Mouse (Mus musculus) induced T-regulatory cell, adult 2 months (primary cell): ENCODE measurements around the gene B4galt3.
A peak's percentile ranks its signal among the peaks of the same experiment; 100 is the strongest.
"Not testable (repeated sequence)": the region's sequence is repeated elsewhere in the genome, so short reads cannot be mapped to it uniquely, and the experiment has no call there.

Source experiments
- DNase-seq: peaks from one replicate; pipeline ENCODE4 v3.0.0-alpha.2; 2012; ENCODE audit warnings: low read depth

Gene B4galt3

GRCm38 (mm10) chr1:171240911-171241310, 29.2 kb upstream of the B4galt3 start:
- no peak for DNase-seq

DNA sequence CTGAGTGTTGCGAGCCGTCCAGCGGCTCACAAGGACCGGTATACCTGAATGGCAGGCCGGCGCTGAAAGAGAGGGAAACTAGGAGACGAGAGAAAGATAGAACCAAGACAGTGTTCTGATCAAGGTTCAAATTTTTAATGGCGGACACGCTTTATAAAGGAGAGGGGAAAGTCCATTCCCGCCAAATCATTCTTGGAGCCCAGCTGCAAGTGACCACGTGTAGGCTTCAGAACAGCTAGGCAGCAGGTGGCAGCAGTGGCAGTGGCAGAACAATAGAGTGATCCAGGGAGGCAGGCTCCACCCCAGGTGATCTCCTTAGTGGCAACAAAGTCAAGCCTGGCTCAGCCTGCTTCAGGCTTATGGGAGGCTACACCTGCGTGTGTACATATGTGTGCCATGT, 28.2 kb upstream of the B4galt3 start:
- DNase-seq = not testable (repeated sequence)

DNA sequence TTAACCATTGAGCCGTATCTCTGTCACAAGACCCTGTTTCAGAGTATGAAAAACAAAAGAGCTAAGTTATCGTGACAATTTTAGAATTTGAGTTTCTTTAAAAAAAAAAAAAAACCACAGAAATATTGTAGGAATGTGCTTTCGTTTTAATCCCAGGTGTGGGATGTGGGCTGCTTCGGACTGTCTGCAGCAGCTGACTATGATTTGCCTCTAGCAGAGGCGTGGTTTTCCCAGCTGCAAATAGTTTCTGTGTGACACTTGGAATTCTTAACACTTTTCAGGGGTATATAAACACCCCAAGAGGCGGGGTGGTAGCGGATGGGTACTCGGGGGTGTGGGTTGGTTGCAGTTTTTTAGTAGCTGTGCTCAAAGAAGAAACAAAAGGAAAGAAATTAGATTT, 24.8 kb upstream of the B4galt3 start:
- no peak for DNase-seq

DNA sequence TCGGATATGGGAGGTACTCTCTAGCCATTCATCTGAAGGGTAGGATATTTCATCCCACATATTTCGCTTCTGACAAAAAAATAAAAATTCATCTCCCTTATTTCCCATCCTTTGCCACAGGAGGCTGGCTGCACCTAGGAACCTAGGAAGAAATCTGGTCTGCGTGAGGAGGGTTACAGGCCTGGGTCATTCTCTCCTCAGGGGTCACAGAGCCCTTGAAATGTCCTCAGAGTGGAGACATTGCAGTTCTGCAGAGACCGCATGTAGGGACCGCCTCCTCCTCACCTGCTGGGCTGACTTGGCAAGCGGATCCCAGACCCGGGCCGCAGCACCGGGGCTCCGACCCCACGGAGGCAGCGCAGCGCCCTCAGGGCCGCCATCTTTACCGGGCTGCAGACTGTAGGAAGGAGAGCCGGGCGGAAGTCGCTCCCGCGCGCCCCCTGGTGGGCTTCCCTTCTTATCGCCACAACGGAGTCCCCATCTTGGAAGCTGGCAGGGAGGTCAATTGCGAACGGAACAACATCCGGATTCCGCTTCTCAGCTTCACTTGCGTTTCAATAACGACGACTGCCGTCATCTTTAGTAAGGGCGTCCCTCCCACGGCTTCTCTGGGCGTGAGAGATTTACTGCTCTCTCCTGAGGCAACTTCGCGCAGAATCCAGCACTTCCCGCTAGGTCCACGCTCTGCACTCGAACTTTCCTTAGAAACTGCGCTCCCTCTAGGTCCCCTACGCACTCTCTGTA, 23.2 kb upstream of the B4galt3 start:
- peak; percentile 98 for DNase-seq

DNA sequence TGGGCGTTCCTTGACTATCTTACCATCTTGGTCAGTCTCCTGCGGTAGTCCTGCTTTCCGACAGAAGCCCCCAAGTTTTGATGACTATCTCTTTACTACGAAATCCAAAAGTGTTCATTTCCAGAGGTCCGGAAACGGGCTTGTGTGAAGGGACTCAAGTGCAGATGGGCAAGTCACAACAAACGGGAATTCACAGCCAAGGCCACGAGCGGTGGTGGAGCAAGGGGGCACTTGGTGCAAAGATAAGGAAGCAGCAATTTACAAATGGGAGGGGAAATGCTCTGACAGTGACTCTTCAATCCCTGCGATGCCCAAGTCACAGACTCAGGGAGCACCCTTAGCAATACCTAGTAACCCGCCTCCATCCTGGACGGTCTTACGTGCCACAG, 22.7 kb upstream of the B4galt3 start:
- no peak for DNase-seq

- DNase-seq = no peak
Measured at GRCm38 (mm10) chr1:171247916-171248315, 22.2 kb upstream of the B4galt3 start.

GRCm38 (mm10) chr1:171248386-171249226, 21.5 kb upstream of the B4galt3 start:
- no peak for DNase-seq

DNA sequence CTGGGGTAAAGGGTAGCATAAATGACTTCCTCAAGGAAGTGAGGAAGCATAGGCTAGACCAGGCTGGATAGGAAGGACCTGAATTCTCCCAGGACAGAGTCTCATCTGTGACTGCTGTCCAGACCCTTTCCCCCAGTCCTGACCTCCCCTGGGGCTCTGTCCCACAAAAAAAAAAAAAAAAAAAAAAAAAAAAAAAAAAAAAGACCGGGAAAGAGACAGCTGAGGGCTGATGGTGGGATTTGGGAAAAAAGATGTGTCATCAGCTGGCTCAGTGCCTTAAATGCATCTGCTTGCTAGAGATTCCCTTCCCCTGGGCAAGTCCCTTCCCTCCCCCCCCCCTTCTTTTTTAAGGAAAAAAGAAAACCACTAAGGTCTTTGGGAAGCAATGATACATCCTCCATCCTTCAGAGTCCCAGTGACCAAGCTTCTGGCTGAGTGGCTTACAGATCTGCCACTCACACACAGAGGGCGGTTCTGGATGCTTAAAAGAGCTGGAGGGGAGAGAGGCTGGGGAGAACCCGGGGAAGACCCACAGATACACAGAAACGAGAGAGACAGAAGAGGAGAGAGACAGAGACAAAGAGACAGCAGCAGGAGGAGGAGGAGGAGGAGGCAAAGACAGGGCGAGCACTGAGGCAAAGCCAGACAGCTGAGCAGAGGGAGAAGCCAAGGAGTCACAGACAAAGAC, 20.1 kb upstream of the B4galt3 start, which contains the start of gene Adamts4:
TSS of gene Adamts4 (plus strand) at position 509 of the 688 bp plus-strand sequence.
- DNase-seq = no peak

DNA sequence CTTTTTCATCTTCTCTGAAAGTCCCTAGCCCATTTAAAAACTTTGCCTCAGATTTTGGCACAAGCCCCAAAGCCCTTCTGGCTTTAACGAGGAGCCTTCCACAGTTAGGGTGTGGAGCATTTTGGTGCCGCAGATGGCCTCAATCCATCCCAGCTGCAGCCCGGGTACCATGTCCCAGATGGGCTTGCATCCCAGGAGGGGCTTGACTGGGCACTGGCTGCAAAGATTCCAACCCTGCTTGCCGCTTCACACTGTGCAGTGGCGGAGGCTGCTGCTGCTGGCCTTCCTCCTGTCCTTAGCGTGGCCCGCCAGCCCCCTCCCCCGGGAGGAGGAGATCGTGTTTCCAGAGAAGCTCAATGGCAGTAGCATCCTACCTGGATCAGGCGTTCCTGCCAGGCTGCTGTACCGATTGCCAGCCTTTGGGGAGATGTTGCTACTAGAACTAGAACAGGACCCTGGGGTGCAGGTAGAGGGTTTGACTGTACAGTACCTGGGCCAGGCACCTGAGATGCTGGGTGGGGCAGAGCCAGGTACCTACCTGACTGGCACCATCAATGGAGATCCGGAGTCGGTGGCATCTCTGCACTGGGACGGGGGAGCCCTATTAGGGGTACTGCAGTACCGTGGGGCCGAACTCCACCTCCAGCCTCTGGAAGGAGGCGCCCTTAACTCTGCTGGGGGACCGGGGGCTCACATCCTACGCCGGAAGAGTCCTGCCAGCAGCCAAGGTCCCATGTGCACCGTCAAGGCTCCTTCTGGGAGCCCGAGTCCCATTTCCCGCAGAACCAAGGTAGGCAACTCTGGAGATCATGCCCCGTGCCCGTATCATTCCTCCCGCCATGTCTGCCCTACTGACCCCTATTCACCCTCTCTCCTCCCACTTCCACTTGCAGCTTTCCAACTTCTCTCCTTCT, 19.2 kb upstream of the B4galt3 start, which contains the start of gene Ndufs2:
TSS of gene Ndufs2 (minus strand) at position 709 of the 914 bp plus-strand sequence.
- no peak for DNase-seq

DNA sequence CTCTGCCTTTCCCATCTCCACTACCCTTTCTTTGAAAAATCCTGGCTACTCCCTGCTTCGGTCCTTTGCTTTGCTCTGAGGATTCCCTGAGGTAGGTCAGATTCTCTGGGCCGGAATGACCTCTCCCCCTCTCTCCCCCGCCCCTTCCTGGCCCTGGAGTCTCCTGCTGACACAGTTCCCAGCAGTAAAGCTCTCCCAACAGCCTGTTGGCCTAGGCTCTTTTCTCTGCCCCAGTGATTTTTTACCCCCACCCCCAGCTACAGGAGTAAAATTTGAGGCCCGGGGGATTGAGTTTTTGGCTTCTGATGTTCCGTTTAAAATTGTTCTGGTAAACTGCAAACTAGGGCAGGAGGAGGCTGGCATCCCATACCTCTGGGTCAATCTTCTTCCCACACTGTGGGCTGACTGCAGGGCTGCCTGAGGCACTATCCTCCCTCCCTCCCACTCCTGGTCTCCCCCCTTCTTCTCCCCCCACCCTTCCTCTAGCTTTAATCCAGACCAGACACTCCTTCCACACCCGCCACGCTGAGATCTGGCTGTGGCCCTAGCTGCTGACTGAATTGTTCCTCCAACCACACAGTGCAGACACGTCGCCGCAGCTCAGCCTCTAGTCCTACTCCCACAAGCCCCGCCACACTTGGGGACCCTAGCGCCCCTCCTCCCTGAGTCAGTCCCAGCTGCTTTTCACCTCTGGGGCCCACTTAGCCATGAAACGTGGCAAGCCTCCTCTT, 18.4 kb upstream of the B4galt3 start:
- no peak for DNase-seq

DNA sequence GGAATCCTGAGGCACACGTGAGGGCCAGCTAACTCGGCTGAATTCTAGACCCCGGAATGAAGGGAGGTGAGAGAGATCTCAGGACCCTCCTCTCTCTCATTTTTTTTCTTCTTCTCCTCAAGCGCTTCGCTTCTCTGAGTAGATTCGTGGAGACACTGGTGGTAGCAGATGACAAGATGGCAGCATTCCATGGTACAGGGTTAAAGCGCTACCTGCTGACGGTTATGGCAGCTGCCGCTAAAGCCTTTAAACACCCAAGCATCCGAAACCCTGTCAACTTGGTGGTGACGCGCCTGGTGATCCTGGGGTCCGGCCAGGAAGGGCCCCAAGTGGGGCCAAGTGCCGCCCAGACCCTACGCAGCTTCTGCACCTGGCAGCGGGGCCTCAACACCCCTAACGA, 17.7 kb upstream of the B4galt3 start:
- no peak for DNase-seq

DNA sequence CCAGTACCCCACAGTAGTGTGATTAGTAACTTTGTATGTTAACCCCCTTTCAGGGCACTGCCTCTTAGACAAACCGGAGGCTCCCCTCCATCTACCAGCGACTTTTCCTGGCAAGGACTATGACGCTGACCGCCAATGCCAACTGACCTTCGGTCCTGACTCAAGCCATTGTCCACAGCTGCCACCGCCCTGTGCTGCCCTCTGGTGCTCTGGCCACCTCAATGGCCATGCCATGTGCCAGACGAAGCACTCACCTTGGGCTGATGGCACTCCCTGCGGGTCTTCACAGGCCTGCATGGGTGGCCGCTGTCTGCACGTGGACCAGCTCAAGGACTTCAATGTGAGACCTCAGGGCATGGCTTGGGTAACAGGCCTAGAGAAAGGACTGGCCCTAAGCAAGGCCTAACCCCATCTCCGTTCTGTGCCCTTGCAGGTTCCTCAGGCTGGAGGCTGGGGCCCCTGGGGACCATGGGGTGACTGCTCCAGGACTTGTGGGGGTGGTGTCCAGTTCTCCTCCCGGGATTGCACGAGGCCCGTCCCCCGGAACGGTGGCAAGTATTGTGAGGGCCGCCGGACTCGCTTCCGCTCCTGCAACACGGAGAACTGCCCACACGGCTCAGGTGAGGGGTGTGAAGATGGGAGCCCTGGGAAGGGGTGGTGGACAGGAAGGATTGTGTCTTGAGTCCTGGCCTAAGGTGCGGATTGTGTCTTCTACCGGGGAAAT, 13.9 kb upstream of the B4galt3 start:
- no peak for DNase-seq

DNA sequence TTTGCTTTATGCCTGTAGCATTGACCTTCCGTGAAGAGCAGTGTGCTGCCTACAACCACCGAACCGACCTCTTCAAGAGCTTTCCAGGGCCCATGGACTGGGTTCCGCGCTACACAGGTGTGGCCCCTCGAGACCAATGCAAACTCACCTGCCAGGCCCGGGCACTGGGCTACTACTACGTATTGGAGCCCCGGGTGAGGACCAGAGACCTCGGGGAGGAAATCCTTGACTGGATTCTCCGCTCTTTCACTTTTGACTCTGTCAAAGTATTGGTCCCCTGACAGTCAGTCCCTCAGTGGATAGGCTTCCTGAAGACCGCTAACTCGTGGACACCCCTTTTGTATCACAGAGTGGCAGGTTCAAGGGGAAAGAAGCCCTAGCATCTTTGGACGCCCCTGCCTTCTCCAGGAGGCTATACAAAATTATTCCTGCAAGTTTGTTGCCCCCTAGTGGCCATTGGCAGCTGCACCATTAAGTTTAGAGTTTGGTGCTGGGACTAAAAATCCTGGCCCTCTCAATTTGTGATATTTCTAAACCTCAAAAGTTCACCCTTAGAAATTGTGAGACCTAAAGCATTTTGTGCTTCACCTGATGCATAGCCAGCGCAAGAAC, 13.1 kb upstream of the B4galt3 start:
- peak; percentile 81 for DNase-seq

DNA sequence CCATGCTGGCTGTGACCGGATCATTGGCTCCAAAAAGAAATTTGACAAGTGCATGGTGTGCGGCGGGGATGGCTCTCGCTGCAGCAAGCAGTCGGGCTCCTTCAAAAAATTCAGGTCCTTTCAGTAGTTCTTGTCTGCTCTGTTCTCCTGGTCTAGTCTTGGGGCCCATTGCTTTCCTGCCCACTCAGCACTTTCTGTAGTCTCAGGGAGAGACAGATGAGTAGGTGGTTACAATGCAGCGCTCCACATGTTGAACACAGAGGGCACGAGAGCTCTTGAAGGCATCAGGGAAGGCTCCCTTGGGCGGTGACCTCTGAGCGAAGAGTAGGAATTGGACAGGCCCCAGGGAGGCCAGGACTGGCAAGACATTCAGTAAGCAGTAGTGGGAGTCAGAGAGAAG, 12.3 kb upstream of the B4galt3 start:
- no peak for DNase-seq

DNA sequence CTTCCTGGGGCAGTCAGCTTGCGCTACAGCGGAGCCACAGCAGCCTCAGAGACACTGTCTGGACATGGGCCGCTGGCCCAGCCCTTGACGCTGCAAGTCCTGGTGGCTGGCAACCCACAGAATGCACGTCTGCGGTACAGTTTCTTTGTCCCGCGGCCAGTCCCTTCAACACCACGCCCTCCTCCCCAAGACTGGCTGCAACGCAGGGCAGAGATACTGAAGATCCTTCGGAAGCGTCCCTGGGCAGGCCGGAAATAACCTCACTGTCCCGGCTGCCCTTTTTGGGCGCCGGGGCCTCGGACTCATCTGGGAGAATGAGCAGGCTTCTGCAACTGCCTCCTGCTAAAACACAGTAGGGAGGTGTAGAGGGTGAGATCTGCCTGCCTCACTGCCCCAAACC, 11.2 kb upstream of the B4galt3 start:
- DNase-seq = no peak

DNA sequence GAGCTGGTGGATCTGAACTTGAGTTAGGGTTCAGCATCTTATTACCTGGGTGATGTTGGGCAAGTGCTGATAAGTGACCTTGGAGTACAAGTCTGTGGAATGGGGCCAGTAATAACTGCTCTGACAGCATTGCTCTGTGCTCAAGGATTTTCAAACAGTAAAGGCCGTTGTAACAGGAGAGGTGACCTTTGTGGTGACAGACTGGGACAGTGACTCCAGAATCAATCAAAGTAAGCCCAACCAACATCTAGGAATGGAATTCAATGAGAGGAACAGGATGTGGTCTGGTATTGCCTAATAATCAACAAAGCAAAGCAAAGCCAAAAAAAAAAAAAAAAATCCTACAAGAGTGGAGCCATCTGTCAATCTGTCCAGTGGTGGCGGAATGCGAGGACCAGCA, 9.8 kb upstream of the B4galt3 start:
- DNase-seq = no peak

DNA sequence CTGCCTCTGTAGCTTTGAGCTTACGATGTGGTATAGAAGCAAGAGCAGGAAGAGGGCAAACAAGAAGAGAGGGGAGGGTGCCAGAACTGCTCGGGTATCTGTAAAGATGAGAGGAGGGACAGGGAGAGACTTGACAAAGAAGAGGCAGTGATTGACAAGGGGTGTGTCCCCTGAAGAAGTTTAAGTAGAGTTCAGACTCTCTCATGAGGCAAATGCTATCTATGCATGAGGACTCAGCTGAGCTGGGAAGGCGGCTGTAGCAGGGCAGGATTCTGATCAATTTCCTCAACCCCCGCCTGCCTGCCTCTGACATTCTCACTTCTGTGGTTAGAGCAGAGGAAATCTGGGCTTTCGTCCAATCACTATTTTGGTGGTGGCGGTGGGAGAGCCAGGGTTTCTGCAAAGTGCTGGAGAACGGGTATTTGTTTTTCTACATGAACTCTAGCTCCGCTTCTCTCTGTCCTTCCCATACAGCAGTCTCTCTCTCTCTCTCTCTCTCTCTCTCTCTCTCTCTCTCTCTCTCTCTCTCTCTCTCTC, 7.5 kb upstream of the B4galt3 start:
- no peak for DNase-seq

GRCm38 (mm10) chr1:171263185-171263611, 6.9 kb upstream of the B4galt3 start:
- DNase-seq = no peak

DNA sequence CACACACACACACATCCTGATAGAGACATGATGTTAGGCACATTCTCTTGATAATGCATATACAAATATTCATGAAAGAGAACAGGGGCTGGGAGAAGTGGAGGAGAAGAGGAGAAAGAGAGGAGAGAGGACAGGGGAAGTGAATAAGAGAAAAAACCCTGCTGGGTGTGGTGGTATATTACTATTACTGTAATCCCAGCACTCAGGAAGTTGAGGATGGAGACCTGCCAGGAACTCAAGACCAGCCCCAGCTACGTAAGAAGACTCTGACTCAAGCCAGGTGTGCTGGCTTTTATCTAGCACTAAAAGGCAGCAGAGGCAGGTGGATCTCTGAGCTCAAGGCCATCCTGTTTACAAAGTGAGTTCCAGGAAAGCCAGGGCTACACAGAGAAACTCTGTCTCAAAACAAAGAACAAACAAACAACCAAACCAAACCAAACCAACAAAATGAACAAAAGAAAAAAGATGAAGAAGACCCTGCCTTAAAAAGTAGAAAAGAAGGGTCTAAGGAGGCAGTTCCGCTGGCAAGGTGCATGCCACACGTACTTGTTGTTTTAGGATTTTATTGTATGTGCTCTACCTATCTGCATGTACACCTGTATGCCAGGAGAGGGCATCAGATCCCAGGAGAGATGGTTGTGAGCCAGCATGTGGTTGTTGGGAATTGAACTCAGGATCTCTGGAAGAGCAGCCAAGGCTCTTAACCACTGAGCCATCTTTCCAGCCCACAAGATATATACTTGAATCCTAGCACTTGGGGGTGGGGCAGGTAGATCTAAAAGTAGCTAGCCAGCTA, 6.3 kb upstream of the B4galt3 start:
- DNase-seq = no peak
